Mouse (Mus musculus): Measurements from ENCODE around the gene Pex14. TPM values are rescaled to one million over a fixed set of nuclear protein-coding genes. Genes with fewer than 3 reads are reported as not detected.

The Pex14 gene
- polyA plus RNA-seq, 1 experiment: 34.6 TPM

GRCm38 (mm10) chr4:149037706-149038105, 62.0 kb downstream of the Pex14 start:
- no peak for TF ChIP-seq CTCF (IDR thresholded peaks at IDR 0.05; ENCODE audit: borderline replicate concordance, insufficient read depth, low read length)
- TF ChIP-seq POLR2A (IDR thresholded peaks at IDR 0.05; ENCODE audit: low read depth, low read length): no peak
- Histone ChIP-seq H3K27ac (ENCODE audit: insufficient read depth, low read length) (no peak overlapping the region), H3K4me3 (ENCODE audit: insufficient read depth, low read length) (no peak overlapping the region), H3K4me1 (ENCODE audit: control insufficient read depth, insufficient read depth, low read length) (no peaks in the 10 kb centered on the region)

GRCm38 (mm10) chr4:149036592-149036991, 63.1 kb downstream of the Pex14 start:
- no peaks in the 10 kb centered on the region for H3K4me1 ChIP-seq (ENCODE audit: control insufficient read depth, insufficient read depth, low read length)
- no peak overlapping the region for H3K4me3 ChIP-seq (ENCODE audit: insufficient read depth, low read length)
- H3K27ac ChIP-seq (ENCODE audit: insufficient read depth, low read length): no peak overlapping the region
- TF ChIP-seq POLR2A (IDR thresholded peaks at IDR 0.05; ENCODE audit: low read depth, low read length): no peak
- no peak for TF ChIP-seq CTCF (IDR thresholded peaks at IDR 0.05; ENCODE audit: borderline replicate concordance, insufficient read depth, low read length)

DNA sequence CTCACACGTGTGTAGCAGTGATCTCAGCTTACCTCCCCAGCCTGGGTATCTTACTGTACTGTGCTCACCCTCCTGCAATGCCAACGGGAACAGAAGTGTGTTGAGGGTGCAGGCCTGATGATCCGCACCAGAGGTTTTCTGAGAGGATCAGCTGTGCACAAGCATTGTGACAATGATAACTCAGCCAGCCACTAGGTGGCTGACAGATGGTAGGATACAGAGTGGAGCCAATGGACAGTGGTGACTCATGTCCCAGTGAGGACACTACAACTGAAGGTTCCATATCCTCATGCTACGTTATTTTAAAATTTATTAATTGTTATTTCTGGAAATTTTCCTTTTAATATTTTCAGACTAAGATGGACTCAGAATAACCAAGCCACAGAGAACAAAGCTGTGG, 68.2 kb downstream of the Pex14 start:
- Histone ChIP-seq H3K27ac (ENCODE audit: insufficient read depth, low read length) (no peak overlapping the region), H3K4me1 (ENCODE audit: control insufficient read depth, insufficient read depth, low read length) (no peaks in the 10 kb centered on the region), H3K4me3 (ENCODE audit: insufficient read depth, low read length) (no peak overlapping the region)
- TF ChIP-seq CTCF (IDR thresholded peaks at IDR 0.05; ENCODE audit: borderline replicate concordance, insufficient read depth, low read length) (no peak), POLR2A (IDR thresholded peaks at IDR 0.05; ENCODE audit: low read depth, low read length) (no peak)

DNA sequence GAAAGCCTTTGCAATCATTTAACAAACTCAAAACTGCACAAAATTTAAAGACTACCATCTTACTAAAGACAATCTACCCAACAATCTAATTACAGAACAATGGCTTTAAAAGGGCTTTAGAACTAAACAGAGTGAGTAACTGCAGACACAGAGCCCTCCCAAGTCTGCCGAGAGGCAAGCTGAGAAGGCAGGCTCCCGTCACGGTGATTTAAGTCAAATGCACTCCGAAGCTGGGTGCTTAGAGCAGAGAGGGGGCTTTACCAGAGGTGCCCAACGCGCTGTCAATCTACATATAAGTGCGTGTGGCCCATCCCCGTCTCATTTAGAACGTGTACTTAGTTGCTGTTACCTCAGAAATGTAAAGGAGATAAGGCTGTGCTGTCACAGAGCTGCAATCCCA, 72.1 kb downstream of the Pex14 start:
- H3K4me3 ChIP-seq (ENCODE audit: insufficient read depth, low read length): no peak overlapping the region
- H3K4me1 ChIP-seq (ENCODE audit: control insufficient read depth, insufficient read depth, low read length): no peaks in the 10 kb centered on the region; the same call in 1 of the 2 replicates
- no peak overlapping the region for H3K27ac ChIP-seq (ENCODE audit: insufficient read depth, low read length)
- no peak for TF ChIP-seq CTCF (IDR thresholded peaks at IDR 0.05; ENCODE audit: borderline replicate concordance, insufficient read depth, low read length)
- no peak for TF ChIP-seq POLR2A (IDR thresholded peaks at IDR 0.05; ENCODE audit: low read depth, low read length)

- TF ChIP-seq CTCF (IDR thresholded peaks at IDR 0.05; ENCODE audit: borderline replicate concordance, insufficient read depth, low read length): no peak
- Histone ChIP-seq H3K4me1 (ENCODE audit: control insufficient read depth, insufficient read depth, low read length) (no peaks in the 10 kb centered on the region; the same call in 1 of the 2 replicates), H3K27ac (ENCODE audit: insufficient read depth, low read length) (no peak overlapping the region), H3K4me3 (ENCODE audit: insufficient read depth, low read length) (no peak overlapping the region)
Observed at GRCm38 (mm10) chr4:149025242-149025641, 74.4 kb downstream of the Pex14 start.

- Histone ChIP-seq H3K4me1 (ENCODE audit: control insufficient read depth, insufficient read depth, low read length) (no peaks in the 10 kb centered on the region; the same call in 1 of the 2 replicates), H3K27ac (ENCODE audit: insufficient read depth, low read length) (no peak overlapping the region)
- TF ChIP-seq CTCF (IDR thresholded peaks at IDR 0.05; ENCODE audit: borderline replicate concordance, insufficient read depth, low read length) (no peak), POLR2A (IDR thresholded peaks at IDR 0.05; ENCODE audit: low read depth, low read length) (no peak)
Observed at GRCm38 (mm10) chr4:149021021-149021420, 78.7 kb downstream of the Pex14 start.

DNA sequence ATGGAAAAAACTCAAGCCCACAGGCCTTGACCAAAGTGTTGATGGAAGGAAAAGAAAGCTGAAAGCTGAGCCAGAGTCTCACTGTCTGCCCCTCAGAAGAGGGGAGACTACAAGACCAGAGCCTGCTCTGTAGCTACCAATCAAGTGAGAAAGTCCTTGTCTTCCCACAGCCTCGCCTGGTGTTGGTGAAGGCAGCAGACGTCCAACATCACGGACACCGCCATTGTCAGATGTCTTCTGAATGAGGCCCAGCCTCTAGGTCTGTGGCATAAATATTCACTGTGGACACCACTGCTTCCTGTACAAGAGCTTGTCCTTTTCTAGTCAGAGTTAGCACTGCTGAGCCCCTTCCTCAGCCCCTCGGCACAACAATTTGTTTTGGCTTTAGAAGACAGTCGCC, 80.2 kb downstream of the Pex14 start:
- H3K4me3 ChIP-seq (ENCODE audit: insufficient read depth, low read length): no peak overlapping the region
- no peaks in the 10 kb centered on the region; the same call in 1 of the 2 replicates for H3K4me1 ChIP-seq (ENCODE audit: control insufficient read depth, insufficient read depth, low read length)
- no peak for TF ChIP-seq POLR2A (IDR thresholded peaks at IDR 0.05; ENCODE audit: low read depth, low read length)
- TF ChIP-seq CTCF (IDR thresholded peaks at IDR 0.05; ENCODE audit: borderline replicate concordance, insufficient read depth, low read length): no peak
- H3K27ac ChIP-seq (ENCODE audit: insufficient read depth, low read length): no peak overlapping the region

More at GRCm38 (mm10) chr4:149021021-149021420, 78.7 kb downstream of the Pex14 start:
- no peak overlapping the region for H3K4me3 ChIP-seq (ENCODE audit: insufficient read depth, low read length)

DNA sequence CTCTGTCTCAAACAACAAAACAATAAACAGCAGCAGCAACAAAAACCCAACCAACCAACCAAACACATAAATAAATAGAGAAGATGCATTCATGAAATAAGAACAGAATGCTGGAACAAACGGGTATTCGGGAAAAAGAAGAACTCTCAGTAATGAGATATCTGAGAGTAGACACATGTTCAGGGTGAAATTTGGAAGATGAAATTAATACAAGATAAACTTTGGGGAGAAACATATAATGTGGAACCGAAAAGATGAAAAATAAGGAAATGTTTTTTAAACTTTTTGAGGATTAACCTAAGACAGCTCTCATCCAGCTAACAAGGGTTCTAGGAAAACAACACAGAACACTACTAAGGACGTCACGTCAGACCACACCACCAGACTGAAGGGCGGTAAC, 92.9 kb downstream of the Pex14 start:
- TF ChIP-seq POLR2A (IDR thresholded peaks at IDR 0.05; ENCODE audit: low read depth, low read length) (no peak), CTCF (IDR thresholded peaks at IDR 0.05; ENCODE audit: borderline replicate concordance, insufficient read depth, low read length) (no peak)
- Histone ChIP-seq H3K4me3 (ENCODE audit: insufficient read depth, low read length) (no peak overlapping the region), H3K4me1 (ENCODE audit: control insufficient read depth, insufficient read depth, low read length) (no peaks in the 10 kb centered on the region), H3K27ac (ENCODE audit: insufficient read depth, low read length) (no peak overlapping the region)

DNA sequence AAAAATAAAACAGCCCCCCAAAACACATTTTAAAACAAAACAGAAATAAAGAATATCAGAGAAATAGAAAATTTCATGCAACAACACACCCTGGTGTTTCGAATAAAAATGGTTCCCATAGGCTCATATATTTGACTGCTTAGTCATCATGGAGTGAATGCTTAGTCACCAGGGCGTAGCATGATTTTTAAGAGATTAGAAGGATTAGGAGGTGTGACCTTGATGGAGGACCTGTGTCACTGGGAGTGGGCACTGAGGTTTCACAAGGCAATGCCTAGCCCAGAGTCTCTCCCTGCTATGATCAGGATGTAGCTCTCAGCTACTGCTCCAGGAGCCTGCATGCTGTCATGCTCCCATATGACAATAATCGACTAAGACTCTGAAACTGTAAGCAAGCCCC, 93.6 kb downstream of the Pex14 start:
- TF ChIP-seq CTCF (IDR thresholded peaks at IDR 0.05; ENCODE audit: borderline replicate concordance, insufficient read depth, low read length) (no peak), POLR2A (IDR thresholded peaks at IDR 0.05; ENCODE audit: low read depth, low read length) (no peak)
- Histone ChIP-seq H3K27ac (ENCODE audit: insufficient read depth, low read length) (no peak overlapping the region), H3K4me1 (ENCODE audit: control insufficient read depth, insufficient read depth, low read length) (no peaks in the 10 kb centered on the region), H3K4me3 (ENCODE audit: insufficient read depth, low read length) (no peak overlapping the region)

DNA sequence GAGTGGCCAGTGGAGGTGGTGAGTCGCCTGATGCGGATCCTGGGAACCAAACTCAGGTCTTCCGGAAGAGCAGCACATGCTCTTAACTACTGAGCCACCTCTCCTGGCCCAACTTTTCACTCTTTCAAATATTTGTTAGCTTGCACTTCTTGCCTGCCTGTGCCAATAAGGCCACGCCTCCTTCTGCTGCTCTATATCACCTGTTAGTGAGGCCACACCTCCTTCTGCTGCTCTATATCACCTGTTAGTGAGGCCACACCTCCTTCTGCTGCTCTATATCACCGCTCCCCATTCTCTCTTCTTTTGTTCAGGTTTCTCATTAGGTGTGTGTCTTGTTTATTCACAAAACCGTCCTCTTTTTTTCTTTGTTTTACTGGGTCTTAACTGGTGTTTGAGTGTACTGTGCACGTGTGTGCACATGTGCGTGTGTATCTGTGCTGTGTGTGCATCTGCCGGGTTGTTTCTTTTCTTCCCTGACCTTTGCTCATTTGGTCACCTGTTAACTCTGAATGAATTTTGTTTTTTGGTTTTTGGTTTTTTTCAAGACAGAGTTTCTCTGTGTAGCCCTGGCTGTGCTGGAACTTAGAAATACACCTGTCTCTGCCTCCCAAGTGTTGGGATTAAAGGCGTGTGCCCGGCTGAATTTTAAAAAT, 97.1 kb downstream of the Pex14 start:
- Histone ChIP-seq H3K4me3 (ENCODE audit: insufficient read depth, low read length) (no peak overlapping the region), H3K4me1 (ENCODE audit: control insufficient read depth, insufficient read depth, low read length) (no peaks in the 10 kb centered on the region), H3K27ac (ENCODE audit: insufficient read depth, low read length) (no peak overlapping the region)
- no peak for TF ChIP-seq POLR2A (IDR thresholded peaks at IDR 0.05; ENCODE audit: low read depth, low read length)
- no peak for TF ChIP-seq CTCF (IDR thresholded peaks at IDR 0.05; ENCODE audit: borderline replicate concordance, insufficient read depth, low read length)
